8 mouse cellular contexts compared by ENCODE assay signal in the genomic region with DNA sequence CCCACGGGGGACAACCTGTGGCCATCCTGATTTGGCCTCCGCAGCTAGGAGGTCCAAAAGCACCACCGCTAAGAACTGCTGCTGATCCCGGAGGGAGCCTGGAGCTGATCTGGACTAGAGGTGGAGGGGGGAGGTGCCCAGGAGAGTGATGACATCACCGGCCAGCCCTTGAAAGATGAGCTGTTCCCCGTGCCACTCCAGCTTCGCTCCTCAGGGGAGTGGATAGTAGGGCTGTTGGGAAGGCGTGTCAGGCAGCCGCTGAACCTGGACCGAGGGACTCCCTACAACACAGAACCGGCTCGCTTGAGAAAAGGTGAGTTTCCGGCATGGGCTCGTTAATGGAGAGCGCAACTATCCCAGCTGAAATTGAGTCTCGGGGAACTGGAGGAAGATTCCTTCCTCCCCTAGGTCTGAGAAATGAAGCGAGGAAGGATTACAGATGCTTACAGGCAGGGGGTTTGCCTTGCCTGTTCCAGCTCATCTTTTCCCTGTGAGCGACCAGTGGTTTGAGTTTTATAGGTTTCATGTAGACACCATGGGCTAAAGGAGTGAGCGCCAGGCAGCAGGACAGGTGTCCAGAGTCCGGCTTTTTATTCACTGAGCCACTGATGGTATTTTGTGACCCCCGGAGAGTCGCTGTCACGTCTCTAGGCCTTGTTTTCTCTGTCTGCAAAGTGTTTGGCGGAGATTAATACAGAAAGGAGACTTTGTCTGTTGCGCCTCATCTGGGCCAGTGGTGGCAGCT. TPM values are rescaled to one million over a fixed set of nuclear protein-coding genes. Genes with fewer than 3 reads are reported as not detected.
DNase-seq lines count a peak whose midpoint lies in the region; ATAC-seq and TF ChIP-seq lines count a peak whose summit lies in the region.

A gene (plus strand): TSS at position 291 of the 745 bp plus-strand sequence.

- DNase-seq in cerebellum, adult 2 months = peak; percentile 30 to 35
- DNase-seq in cerebellum, adult 11 months = no peak
- peak; percentile 83 to 86 for DNase-seq in adrenal gland, postnatal 36 days
- peak; percentile 42 to 65 for DNase-seq in kidney, postnatal 25 days
- no peak for DNase-seq in left cerebral cortex, adult 8-10 months (ENCODE audit: low spot score in 2 of 2)
- DNase-seq in spleen, postnatal 14 days (ENCODE audit: low spot score in 2 of 2) = no peak

- peak within 1 kb of the TSS; percentile 39 for H3K9ac ChIP-seq in heart, embryonic 11.5 days (ENCODE audit: low read depth, low read length)
- peak within 1 kb of the TSS; percentile 39 for H3K9ac ChIP-seq in midbrain, embryonic 13.5 days (replicated peaks)

- H3K27me3 ChIP-seq in cerebellum, adult 2 months (ENCODE audit: control insufficient read depth, insufficient read depth, low read length) = no peaks in the 10 kb centered on the region; the same call in 1 of the 2 replicates
- peaks cover 27% of the 10 kb centered on the region for H3K27me3 ChIP-seq in heart, embryonic 11.5 days (ENCODE audit: control insufficient read depth, insufficient read depth, low read length)
- peaks cover 49% of the 10 kb centered on the region for H3K27me3 ChIP-seq in midbrain, embryonic 13.5 days

- H3K4me1 ChIP-seq in cerebellum, adult 2 months (ENCODE audit: control insufficient read depth, insufficient read depth, low read length) = peaks cover 6% of the 10 kb centered on the region; the same call in 1 of the 2 replicates
- peaks cover 18% of the 10 kb centered on the region; the same call in 1 of the 2 replicates for H3K4me1 ChIP-seq in heart, embryonic 11.5 days (ENCODE audit: control insufficient read depth, insufficient read depth, low read length)
- peaks cover 23% of the 10 kb centered on the region for H3K4me1 ChIP-seq in midbrain, embryonic 13.5 days (replicated peaks)

- no peaks in the 10 kb centered on the region for H3K36me3 ChIP-seq in heart, embryonic 11.5 days (ENCODE audit: control insufficient read depth, insufficient read depth, low read length)
- no peaks in the 10 kb centered on the region for H3K36me3 ChIP-seq in midbrain, embryonic 13.5 days

- WGBS in cerebellum, adult 2 months = 9% methylated on average over 25 of the region's 25 CpGs
- WGBS in heart, embryonic 11.5 days (ENCODE audit: insufficient replicate concordance) = 6% methylated on average over 25 of the region's 25 CpGs
- WGBS in midbrain, embryonic 13.5 days = 2% methylated on average over 25 of the region's 25 CpGs

- H3K4me3 ChIP-seq in cerebellum, adult 2 months (replicated peaks; ENCODE audit: insufficient read depth, low read depth, low read length) = peak within 1 kb of the TSS; percentile 16
- peak within 1 kb of the TSS; percentile 39 for H3K4me3 ChIP-seq in heart, embryonic 11.5 days (ENCODE audit: low read depth, low read length)
- H3K4me3 ChIP-seq in midbrain, embryonic 13.5 days (replicated peaks) = peak within 1 kb of the TSS; percentile 35

- peaks cover 4% of the 10 kb centered on the region; the same call in 1 of the 2 replicates for H3K9me3 ChIP-seq in heart, embryonic 11.5 days (replicated peaks; ENCODE audit: control insufficient read depth, low read length)
- H3K9me3 ChIP-seq in midbrain, embryonic 13.5 days = no peaks in the 10 kb centered on the region

- peak within 1 kb of the TSS; percentile 67 for H3K4me2 ChIP-seq in heart, embryonic 11.5 days
- H3K4me2 ChIP-seq in midbrain, embryonic 13.5 days (replicated peaks) = peak within 1 kb of the TSS; percentile 65

- no peak within 1 kb of the TSS for H3K27ac ChIP-seq in cerebellum, adult 2 months (ENCODE audit: insufficient read depth, low read length)
- H3K27ac ChIP-seq in heart, embryonic 11.5 days (ENCODE audit: low read depth, low read length) = no peak within 1 kb of the TSS
- no peak within 1 kb of the TSS for H3K27ac ChIP-seq in midbrain, embryonic 13.5 days

- ATAC-seq in heart, embryonic 11.5 days (replicated peaks; ENCODE audit: insufficient number of reproducible peaks, low FRiP score, low TSS enrichment) = no peak; the same call in 1 of the 2 replicates
- peak; percentile 69 for ATAC-seq in midbrain, embryonic 13.5 days

- TF ChIP-seq POLR2A in cerebellum, adult 2 months (IDR thresholded peaks at IDR 0.05; ENCODE audit: borderline replicate concordance, insufficient read depth, low read length) = no peak

- TF ChIP-seq CTCF in cerebellum, adult 2 months (IDR thresholded peaks at IDR 0.05; ENCODE audit: borderline replicate concordance, insufficient read depth, low read depth, low read length) = no peak

RNA-seq across cellular contexts. Expression of the gene that starts here (rescaled TPM):
- polyA plus RNA-seq in cerebellum, adult 2 months (2012; rRNA removed) = 0.68 and 0.70 TPM in 2 replicates
- 10 to 100 TPM; 12.0 to 23.9 TPM for total RNA-seq in adrenal gland, postnatal 36 days (2021)
- 0.42 and 0.69 TPM in 2 replicates for polyA plus RNA-seq in heart, embryonic 11.5 days (2014; fragmentation: Nextera tagmentation; extraction: Ambion mirVana)
- polyA plus RNA-seq in midbrain, embryonic 13.5 days (2015; fragmentation: Nextera tagmentation; extraction: Ambion mirVana) = 0.53 and 0.77 TPM in 2 replicates
- 1 to 10 TPM in 3 of 4 experiments, under 1 TPM in 1; 0.68 to 1.2 (median 1.2) TPM for total RNA-seq in left cerebral cortex, adult 8-10 months (2022)

Comparison
In these comparisons a context has a peak if more than half of its experiments do, and no peak if none do; other contexts are left out.
1. RNA of the gene that starts here (total RNA-seq): 12.0 to 23.9 TPM in adrenal gland, postnatal 36 days; 0.68 to 1.2 TPM in left cerebral cortex, adult 8-10 months; every median in the first group is over 4 times any median in the second.
2. Peak in DNase-seq and H3K4me3 ChIP-seq in cerebellum, adult 2 months; RNA of the gene not detected or under 1 TPM.
3. Peak in ATAC-seq, H3K4me3 ChIP-seq, H3K9ac ChIP-seq and H3K4me2 ChIP-seq in midbrain, embryonic 13.5 days; RNA of the gene not detected or under 1 TPM.
4. DNase-seq: peak in adrenal gland, postnatal 36 days (2 of 2) and kidney, postnatal 25 days (2 of 2); none in cerebellum, adult 11 months (single experiment), left cerebral cortex, adult 8-10 months (0 of 2) and spleen, postnatal 14 days (0 of 2).
5. Peak in every context shown above with its lines, with median percentiles within 50 percentile points of each other: H3K4me3 ChIP-seq.